In the genomic region with DNA sequence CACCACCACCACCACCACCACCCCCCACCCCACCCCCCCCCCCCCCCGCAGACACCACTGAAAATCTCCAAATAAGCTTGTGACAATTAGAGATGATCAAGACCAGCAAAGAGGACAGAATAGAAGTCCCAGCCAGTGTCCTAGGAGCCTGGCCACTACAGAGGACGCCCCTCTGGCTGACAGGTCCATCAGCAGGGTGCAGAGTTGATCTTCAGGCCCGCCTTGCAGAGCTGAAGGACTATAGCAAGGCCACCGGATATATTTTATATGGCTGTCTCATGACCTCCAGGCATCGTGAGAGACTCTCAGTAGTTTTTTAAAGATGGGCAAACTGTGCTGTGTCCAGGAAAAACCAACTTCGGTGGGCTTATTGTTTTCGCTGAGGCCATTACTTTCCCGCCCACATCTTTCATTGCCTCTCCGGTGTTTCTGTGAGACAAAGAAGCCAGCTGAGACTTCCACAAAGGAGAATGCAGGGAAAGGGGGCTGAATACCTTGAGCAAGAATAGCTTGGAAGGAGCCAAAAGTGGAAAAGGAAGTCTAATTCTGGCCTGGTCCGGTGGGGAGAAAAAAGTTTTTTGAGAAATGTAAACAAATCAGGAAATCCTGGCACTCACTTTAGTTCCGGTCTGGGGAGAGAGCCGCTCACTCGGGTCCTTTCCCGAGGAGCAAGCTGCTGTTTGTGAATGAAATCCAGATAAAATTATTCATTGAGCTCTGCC, we compare ENCODE assay signal across 8 mouse cellular contexts.
DNase-seq lines count a peak whose midpoint lies in the region; ATAC-seq and TF ChIP-seq lines count a peak whose summit lies in the region.

No protein-coding gene starts in this region.

- peak overlapping the region; percentile 24 for H3K4me3 ChIP-seq in embryonic facial prominence, embryonic 13.5 days
- peak overlapping the region; percentile 16 to 31 for H3K4me3 ChIP-seq in heart, embryonic 14.5 days (ENCODE audit: control insufficient read depth in 1 of 2, insufficient read depth in 1 of 2, low read depth in 1 of 2, low read length in 2 of 2)
- peak overlapping the region; percentile 18 for H3K4me3 ChIP-seq in kidney, postnatal 0 days (replicated peaks; ENCODE audit: low read depth, low read length)

- intact Hi-C loops in left cerebral cortex, postnatal 36 days (cut with DNase I), result no loop called here

- no peaks in the 10 kb centered on the region for H3K9me3 ChIP-seq in embryonic facial prominence, embryonic 13.5 days
- no peaks in the 10 kb centered on the region for H3K9me3 ChIP-seq in heart, embryonic 14.5 days (ENCODE audit: control insufficient read depth, low read length)
- H3K9me3 ChIP-seq in kidney, postnatal 0 days (replicated peaks; ENCODE audit: low read length), result no peaks in the 10 kb centered on the region

- DNase-seq in kidney, postnatal 0 days (ENCODE audit: low spot score), result peak; percentile 84
- peak; percentile 47 for DNase-seq in mesoderm, embryonic 11.5 days (ENCODE audit: low read depth, low spot score)
- DNase-seq in thymus, postnatal 14 days, result no peak
- DNase-seq in left cerebral cortex, postnatal 36 days (ENCODE audit: low spot score in 2 of 2), result no peak
- DNase-seq in urinary bladder, postnatal 4 days (ENCODE audit: low spot score in 2 of 2), result no peak
- DNase-seq in right cerebral cortex, postnatal 36 days (ENCODE audit: low spot score in 2 of 2), result no peak

- peaks cover 28% of the 10 kb centered on the region for H3K4me1 ChIP-seq in embryonic facial prominence, embryonic 13.5 days
- H3K4me1 ChIP-seq in heart, embryonic 14.5 days (ENCODE audit: control insufficient read depth in 2 of 2, insufficient read depth in 2 of 2, low read length in 2 of 2), result peaks cover 7 to 8% of the 10 kb centered on the region in 2 experiments; a peak in 3 of 4 replicates
- H3K4me1 ChIP-seq in kidney, postnatal 0 days (replicated peaks; ENCODE audit: insufficient read depth, low read length), result peaks cover 13% of the 10 kb centered on the region

- peak overlapping the region; percentile 57 for H3K27ac ChIP-seq in embryonic facial prominence, embryonic 13.5 days
- H3K27ac ChIP-seq in heart, embryonic 14.5 days (replicated peaks in 1 of 2; ENCODE audit: control insufficient read depth in 1 of 2, insufficient read depth in 1 of 2, low read depth in 2 of 2, low read length in 2 of 2), result no peak overlapping the region
- H3K27ac ChIP-seq in kidney, postnatal 0 days, result peak overlapping the region; percentile 11; the same call in 1 of the 2 replicates

- TF ChIP-seq CTCF in kidney, postnatal 0 days (IDR thresholded peaks at IDR 0.05; ENCODE audit: low read depth), result no peak

- 14% methylated on average over 14 of the region's 14 CpGs for whole genome bisulfite sequencing in embryonic facial prominence, embryonic 13.5 days
- 12% methylated on average over 13 of the region's 14 CpGs for WGBS in heart, embryonic 14.5 days
- WGBS in kidney, postnatal 0 days, result 5% methylated on average over 13 of the region's 14 CpGs

- ATAC-seq in embryonic facial prominence, embryonic 13.5 days (ENCODE audit: insufficient number of reproducible peaks, insufficient read depth, low FRiP score, low TSS enrichment, low read depth), result no peak
- no peak for ATAC-seq in heart, embryonic 14.5 days (ENCODE audit: insufficient number of reproducible peaks, insufficient read depth, low FRiP score, low read depth)
- no peak for ATAC-seq in kidney, postnatal 0 days (replicated peaks; ENCODE audit: low FRiP score, low read depth)

- H3K9ac ChIP-seq in embryonic facial prominence, embryonic 13.5 days, result peak overlapping the region; percentile 55; the same call in 1 of the 2 replicates
- H3K9ac ChIP-seq in heart, embryonic 14.5 days (ENCODE audit: low read length), result peak overlapping the region; percentile 31
- H3K9ac ChIP-seq in kidney, postnatal 0 days (ENCODE audit: low read depth, low read length), result no peak overlapping the region

- peaks cover 14% of the 10 kb centered on the region for H3K27me3 ChIP-seq in embryonic facial prominence, embryonic 13.5 days
- no peaks in the 10 kb centered on the region for H3K27me3 ChIP-seq in heart, embryonic 14.5 days (ENCODE audit: control insufficient read depth, insufficient read depth, low read length)
- no peaks in the 10 kb centered on the region for H3K27me3 ChIP-seq in kidney, postnatal 0 days (ENCODE audit: insufficient read depth, low read length)

- H3K36me3 ChIP-seq in embryonic facial prominence, embryonic 13.5 days, result no peaks in the 10 kb centered on the region
- no peaks in the 10 kb centered on the region for H3K36me3 ChIP-seq in heart, embryonic 14.5 days (ENCODE audit: control insufficient read depth, insufficient read depth, low read length)
- H3K36me3 ChIP-seq in kidney, postnatal 0 days (ENCODE audit: insufficient read depth, low read length), result no peaks in the 10 kb centered on the region

- peak overlapping the region; percentile 54 for H3K4me2 ChIP-seq in embryonic facial prominence, embryonic 13.5 days
- H3K4me2 ChIP-seq in heart, embryonic 14.5 days (ENCODE audit: low read length), result peak overlapping the region; percentile 61
- peak overlapping the region; percentile 48 for H3K4me2 ChIP-seq in kidney, postnatal 0 days (ENCODE audit: low read length)

Comparison
In these comparisons a context has a peak if more than half of its experiments do, and no peak if none do; other contexts are left out.
1. H3K27ac ChIP-seq: peak in embryonic facial prominence, embryonic 13.5 days (single experiment) and kidney, postnatal 0 days (single experiment); none in heart, embryonic 14.5 days (0 of 2).
2. DNase-seq: peak in kidney, postnatal 0 days (single experiment) and mesoderm, embryonic 11.5 days (single experiment); none in thymus, postnatal 14 days (single experiment), left cerebral cortex, postnatal 36 days (0 of 2), urinary bladder, postnatal 4 days (0 of 2) and right cerebral cortex, postnatal 36 days (0 of 2).
3. Peak in every context shown above with its lines, with median percentiles within 50 percentile points of each other: H3K4me2 ChIP-seq and H3K4me3 ChIP-seq.